Mouse (Mus musculus): ENCODE results near the gene Glyr1.

- TF ChIP-seq GATA1 (IDR thresholded peaks at IDR 0.05; ENCODE audit: borderline replicate concordance, low read length) (no peak), FLI1 (IDR thresholded peaks at IDR 0.05; ENCODE audit: low read length) (no peak)
These were observed 73.5 kb downstream of the Glyr1 start for GRCm38 (mm10) chr16:4976180-4976579.

All from megakaryocyte, embryonic 14.5 days (primary cell).